Mouse (Mus musculus): ENCODE results near the gene Mei4. TPM values are rescaled to one million over a fixed set of nuclear protein-coding genes. Genes with fewer than 3 reads are reported as not detected.

Mei4 gene
- polyA plus RNA-seq, 1 experiment, result 0.69 TPM

DNA sequence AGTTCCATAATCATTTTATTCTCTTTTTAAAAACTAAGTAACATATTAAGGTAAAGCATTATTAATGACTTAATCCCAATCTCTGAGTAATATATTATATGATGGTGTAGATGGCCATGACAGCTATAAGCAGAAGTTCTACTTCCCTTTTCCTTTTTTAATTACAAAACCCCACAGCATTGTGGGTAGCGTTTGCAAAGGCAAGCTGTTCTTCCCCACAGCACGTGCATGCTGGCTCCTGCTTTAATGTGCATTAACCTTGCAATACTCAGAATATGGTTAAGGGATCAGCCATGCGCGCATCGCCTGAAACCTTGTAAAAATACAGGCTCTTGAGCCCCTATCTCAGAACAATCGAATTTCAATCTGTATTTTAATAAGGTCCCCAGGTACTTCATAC, 82.2 kb downstream of the Mei4 start:
- no peak overlapping the region for H3K4me3 ChIP-seq (ENCODE audit: insufficient read depth, low read length)
- H3K4me1 ChIP-seq (ENCODE audit: control insufficient read depth, insufficient read depth, low read length), result no peaks in the 10 kb centered on the region
- no peak overlapping the region for H3K27ac ChIP-seq (ENCODE audit: insufficient read depth, low read length)
- no peak for TF ChIP-seq CTCF (IDR thresholded peaks at IDR 0.05; ENCODE audit: extremely low read depth, insufficient read depth, low read length)

DNA sequence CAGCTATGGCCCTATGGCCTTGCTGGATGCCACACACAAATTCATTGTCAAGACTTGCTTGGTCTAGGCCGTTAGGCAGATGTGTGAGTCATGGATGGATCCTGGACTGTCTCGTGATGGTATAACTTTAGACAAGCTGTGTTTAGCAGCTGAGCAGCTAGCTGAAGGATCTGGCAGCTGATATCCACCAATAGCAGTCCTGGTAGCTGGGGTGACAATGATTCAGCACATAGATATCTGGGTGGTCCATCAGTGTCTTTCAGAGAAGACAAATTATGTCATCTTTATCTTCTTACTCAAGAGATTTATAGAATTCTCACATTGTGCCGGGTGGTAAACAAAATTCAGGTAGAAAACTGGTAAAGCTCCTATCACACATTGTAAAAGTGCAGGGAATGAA, 93.4 kb downstream of the Mei4 start:
- Histone ChIP-seq H3K27ac (ENCODE audit: insufficient read depth, low read length) (no peak overlapping the region), H3K4me1 (ENCODE audit: control insufficient read depth, insufficient read depth, low read length) (no peaks in the 10 kb centered on the region), H3K4me3 (ENCODE audit: insufficient read depth, low read length) (no peak overlapping the region)
- no peak for TF ChIP-seq POLR2A (IDR thresholded peaks at IDR 0.05; ENCODE audit: extremely low read depth, insufficient read depth, low read length)
- TF ChIP-seq CTCF (IDR thresholded peaks at IDR 0.05; ENCODE audit: extremely low read depth, insufficient read depth, low read length), result no peak

DNA sequence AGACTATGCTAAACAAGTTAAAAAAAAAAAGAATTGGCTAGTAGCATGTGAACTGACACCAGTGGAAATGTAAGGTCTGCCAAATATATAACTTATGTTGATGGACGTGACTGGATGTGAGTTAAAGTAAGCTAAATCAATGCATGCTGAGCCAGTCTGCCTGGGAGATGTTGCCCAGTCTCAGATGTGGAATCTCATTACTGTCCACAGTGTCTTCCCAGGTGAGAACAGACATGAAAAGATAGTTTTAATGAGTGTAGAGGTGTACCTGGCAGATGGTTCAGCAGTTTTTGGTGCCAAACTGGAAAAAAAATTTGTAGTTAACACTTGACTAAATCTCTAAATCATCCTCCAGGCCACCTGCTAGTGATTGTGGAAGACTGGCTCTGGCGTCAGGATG, 94.4 kb downstream of the Mei4 start:
- TF ChIP-seq CTCF (IDR thresholded peaks at IDR 0.05; ENCODE audit: extremely low read depth, insufficient read depth, low read length) (no peak), POLR2A (IDR thresholded peaks at IDR 0.05; ENCODE audit: extremely low read depth, insufficient read depth, low read length) (no peak)
- Histone ChIP-seq H3K4me3 (ENCODE audit: insufficient read depth, low read length) (no peak overlapping the region), H3K4me1 (ENCODE audit: control insufficient read depth, insufficient read depth, low read length) (no peaks in the 10 kb centered on the region), H3K27ac (ENCODE audit: insufficient read depth, low read length) (no peak overlapping the region)

DNA sequence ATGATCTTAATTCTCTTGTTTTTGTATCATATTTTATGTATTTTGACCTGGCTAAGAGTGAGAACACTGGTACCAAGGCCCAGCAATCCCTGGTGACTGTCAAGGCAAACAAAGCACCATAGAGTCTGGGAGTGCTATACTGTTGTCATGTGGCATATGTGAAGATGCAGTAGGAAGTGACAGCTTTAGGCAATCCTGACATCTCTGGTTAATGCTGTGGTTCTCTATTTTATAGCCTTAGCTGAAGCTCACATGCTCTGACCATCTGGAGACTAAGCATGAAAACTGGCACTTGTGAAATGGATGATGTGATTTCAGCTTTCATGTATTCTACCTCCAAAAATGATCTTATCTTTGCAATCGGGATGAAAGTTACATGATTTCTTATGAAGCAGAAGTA, 103.3 kb downstream of the Mei4 start:
- H3K4me3 ChIP-seq (ENCODE audit: insufficient read depth, low read length), result no peak overlapping the region
- TF ChIP-seq CTCF (IDR thresholded peaks at IDR 0.05; ENCODE audit: extremely low read depth, insufficient read depth, low read length) (no peak), POLR2A (IDR thresholded peaks at IDR 0.05; ENCODE audit: extremely low read depth, insufficient read depth, low read length) (no peak)
- no peaks in the 10 kb centered on the region for H3K4me1 ChIP-seq (ENCODE audit: control insufficient read depth, insufficient read depth, low read length)
- no peak overlapping the region for H3K27ac ChIP-seq (ENCODE audit: insufficient read depth, low read length)

DNA sequence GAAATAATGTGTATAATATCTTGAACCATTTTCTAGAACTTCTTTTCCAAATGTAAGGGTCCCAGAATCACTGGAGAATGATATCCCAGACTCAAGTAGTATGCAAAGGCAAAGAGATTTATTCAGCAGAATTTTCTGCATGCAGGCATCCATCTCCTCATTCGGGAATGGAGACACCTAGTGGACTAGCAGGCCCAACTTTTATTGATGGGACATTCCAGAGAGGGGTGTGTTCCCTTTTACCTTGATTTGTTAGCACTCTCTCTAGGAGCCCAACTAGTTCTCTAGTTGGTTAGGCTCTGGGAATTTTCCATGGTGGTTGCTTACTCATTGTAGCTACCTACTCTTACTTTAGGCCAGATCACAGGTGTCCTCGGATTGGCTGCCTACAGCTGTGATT, 105.5 kb downstream of the Mei4 start:
- TF ChIP-seq POLR2A (IDR thresholded peaks at IDR 0.05; ENCODE audit: extremely low read depth, insufficient read depth, low read length) (no peak), CTCF (IDR thresholded peaks at IDR 0.05; ENCODE audit: extremely low read depth, insufficient read depth, low read length) (no peak)
- H3K4me3 ChIP-seq (ENCODE audit: insufficient read depth, low read length), result no peak overlapping the region
- no peaks in the 10 kb centered on the region for H3K4me1 ChIP-seq (ENCODE audit: control insufficient read depth, insufficient read depth, low read length)
- no peak overlapping the region for H3K27ac ChIP-seq (ENCODE audit: insufficient read depth, low read length)

DNA sequence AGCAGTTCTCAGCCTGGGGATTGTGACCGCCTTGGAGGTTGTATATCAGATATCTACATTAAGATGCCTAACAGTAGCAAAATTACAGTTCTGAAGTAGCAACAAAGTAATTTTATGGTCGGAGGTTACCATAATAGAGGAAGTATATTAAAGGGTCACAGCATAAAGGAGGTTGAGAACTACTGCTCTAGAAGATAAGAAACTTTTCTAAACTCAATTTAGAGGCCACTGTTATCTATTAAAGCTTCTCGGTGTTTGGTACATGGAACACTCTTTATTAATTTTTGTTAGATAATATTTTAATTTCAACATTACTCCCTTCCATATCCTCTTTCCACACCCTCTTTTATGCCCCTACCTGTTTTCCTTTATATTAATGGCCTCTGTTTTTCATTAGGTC, 119.0 kb downstream of the Mei4 start:
- TF ChIP-seq POLR2A (IDR thresholded peaks at IDR 0.05; ENCODE audit: extremely low read depth, insufficient read depth, low read length) (no peak), CTCF (IDR thresholded peaks at IDR 0.05; ENCODE audit: extremely low read depth, insufficient read depth, low read length) (no peak)
- Histone ChIP-seq H3K27ac (ENCODE audit: insufficient read depth, low read length) (no peak overlapping the region), H3K4me3 (ENCODE audit: insufficient read depth, low read length) (no peak overlapping the region), H3K4me1 (ENCODE audit: control insufficient read depth, insufficient read depth, low read length) (no peaks in the 10 kb centered on the region)

DNA sequence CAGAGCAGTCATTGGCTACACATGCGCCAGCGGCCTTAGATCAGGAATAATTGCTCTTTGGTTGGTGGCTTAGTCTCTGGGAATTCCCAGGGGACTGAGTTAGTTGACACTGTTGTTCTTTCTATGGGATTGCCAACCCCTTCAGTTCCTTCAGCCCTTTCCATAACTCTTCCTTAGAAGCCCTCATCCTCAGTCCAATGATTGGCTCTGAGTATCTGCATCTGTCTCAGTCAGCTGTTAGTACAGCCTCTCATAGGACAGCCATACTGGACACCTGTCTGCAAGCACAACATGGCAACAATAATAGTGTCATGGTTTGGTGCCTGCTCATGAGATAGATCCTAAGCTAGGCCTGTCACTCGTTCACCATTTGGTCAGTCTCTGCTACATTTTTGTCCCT, 149.5 kb downstream of the Mei4 start:
- Histone ChIP-seq H3K27ac (ENCODE audit: insufficient read depth, low read length) (no peak overlapping the region), H3K4me3 (ENCODE audit: insufficient read depth, low read length) (no peak overlapping the region), H3K4me1 (ENCODE audit: control insufficient read depth, insufficient read depth, low read length) (no peaks in the 10 kb centered on the region)
- TF ChIP-seq POLR2A (IDR thresholded peaks at IDR 0.05; ENCODE audit: extremely low read depth, insufficient read depth, low read length), result no peak

DNA sequence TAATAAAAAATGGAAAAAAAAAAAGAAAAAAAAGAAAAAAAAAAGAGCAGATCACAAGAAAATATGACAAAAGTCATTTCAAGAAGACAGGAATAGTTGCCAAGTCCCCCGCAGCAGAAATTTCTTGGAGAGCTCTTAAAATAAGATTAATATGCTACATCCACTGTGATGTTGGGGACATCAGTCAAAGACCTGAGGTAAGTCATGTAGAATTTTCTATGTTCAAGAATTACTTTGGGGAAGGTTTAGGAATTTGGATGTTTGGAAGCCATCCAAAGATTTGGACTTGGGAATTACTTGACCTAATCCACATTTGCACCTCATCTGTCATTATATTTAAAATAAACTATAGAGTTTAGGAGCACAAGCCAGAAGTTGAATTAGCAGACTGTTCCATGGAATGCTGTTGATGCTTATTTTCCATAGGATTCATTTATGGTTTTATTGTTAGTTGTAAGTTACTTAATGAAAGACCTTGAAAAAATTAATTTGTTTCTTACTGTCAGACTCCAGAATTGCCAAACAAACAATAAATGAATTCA, 179.1 kb downstream of the Mei4 start:
- no peak for TF ChIP-seq POLR2A (IDR thresholded peaks at IDR 0.05; ENCODE audit: extremely low read depth, insufficient read depth, low read length)
- no peak for TF ChIP-seq CTCF (IDR thresholded peaks at IDR 0.05; ENCODE audit: extremely low read depth, insufficient read depth, low read length)
- Histone ChIP-seq H3K4me3 (ENCODE audit: insufficient read depth, low read length) (no peak overlapping the region), H3K27ac (ENCODE audit: insufficient read depth, low read length) (no peak overlapping the region), H3K4me1 (ENCODE audit: control insufficient read depth, insufficient read depth, low read length) (no peaks in the 10 kb centered on the region)

DNA sequence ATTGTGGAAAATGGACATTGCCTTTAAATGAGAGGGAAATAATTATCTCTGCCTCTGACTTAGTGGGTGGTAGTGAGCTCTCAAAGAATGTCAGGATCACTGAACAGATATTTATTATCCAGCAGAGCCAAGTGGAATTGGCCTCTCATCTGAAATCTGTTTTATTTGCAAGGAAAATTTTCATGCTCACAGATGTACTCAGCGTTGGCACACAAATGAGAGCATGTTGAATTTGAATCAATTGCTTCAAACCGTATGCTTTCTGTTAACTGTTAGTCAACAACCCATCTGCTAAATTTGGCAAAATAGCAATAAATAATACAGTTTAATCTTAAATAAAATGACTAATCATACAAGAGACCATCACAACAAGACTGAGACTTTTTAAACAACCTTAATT, 181.0 kb downstream of the Mei4 start:
- H3K4me3 ChIP-seq (ENCODE audit: insufficient read depth, low read length), result no peak overlapping the region

DNA sequence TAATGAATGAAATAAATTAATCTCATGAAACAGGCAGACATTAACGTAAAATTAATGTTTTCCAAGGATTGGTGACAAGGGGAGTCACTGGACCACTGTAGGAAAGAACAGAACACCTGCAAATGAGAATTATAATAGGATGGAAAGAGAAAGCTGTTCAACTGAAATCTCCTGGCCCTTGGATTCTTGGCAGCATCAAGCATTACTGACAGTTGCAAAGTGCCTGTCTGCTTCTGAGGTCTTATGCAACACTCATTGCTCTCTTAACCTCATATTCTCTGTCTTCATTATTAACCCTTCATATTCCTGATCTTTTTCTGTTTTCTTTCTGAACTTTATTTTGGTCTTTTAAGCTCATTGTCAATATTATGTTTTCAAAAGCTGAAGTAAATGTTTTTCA, 210.4 kb downstream of the Mei4 start:
- H3K4me1 ChIP-seq (ENCODE audit: control insufficient read depth, insufficient read depth, low read length), result no peaks in the 10 kb centered on the region
- no peak overlapping the region for H3K27ac ChIP-seq (ENCODE audit: insufficient read depth, low read length)
- TF ChIP-seq CTCF (IDR thresholded peaks at IDR 0.05; ENCODE audit: extremely low read depth, insufficient read depth, low read length) (no peak), POLR2A (IDR thresholded peaks at IDR 0.05; ENCODE audit: extremely low read depth, insufficient read depth, low read length) (no peak)
- no peak overlapping the region for H3K4me3 ChIP-seq (ENCODE audit: insufficient read depth, low read length)

More for the DNA sequence above, 181.0 kb downstream of the Mei4 start:
- no peaks in the 10 kb centered on the region for H3K4me1 ChIP-seq (ENCODE audit: control insufficient read depth, insufficient read depth, low read length)
- H3K27ac ChIP-seq (ENCODE audit: insufficient read depth, low read length), result no peak overlapping the region
- TF ChIP-seq POLR2A (IDR thresholded peaks at IDR 0.05; ENCODE audit: extremely low read depth, insufficient read depth, low read length), result no peak
- TF ChIP-seq CTCF (IDR thresholded peaks at IDR 0.05; ENCODE audit: extremely low read depth, insufficient read depth, low read length), result no peak

DNA sequence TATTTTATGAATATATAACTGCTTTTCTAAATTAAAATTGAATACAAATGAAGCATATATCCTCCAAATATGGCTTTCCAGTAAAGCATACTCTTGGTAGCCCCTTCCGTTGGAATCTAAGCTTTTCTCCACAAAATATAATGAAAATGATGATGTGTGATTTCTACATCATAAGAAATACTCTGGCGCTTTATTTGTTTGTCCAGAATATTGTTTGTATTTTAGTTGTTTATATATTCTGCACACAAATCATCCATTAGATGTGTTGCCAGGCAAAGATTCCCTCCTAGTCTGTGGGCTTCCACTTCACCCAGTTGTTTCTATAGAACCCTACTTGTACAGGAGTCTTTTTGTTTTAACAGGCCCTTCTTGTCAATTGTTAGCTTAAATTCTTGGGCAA, 211.8 kb downstream of the Mei4 start:
- H3K27ac ChIP-seq (ENCODE audit: insufficient read depth, low read length), result no peak overlapping the region
- H3K4me3 ChIP-seq (ENCODE audit: insufficient read depth, low read length), result no peak overlapping the region
- no peaks in the 10 kb centered on the region for H3K4me1 ChIP-seq (ENCODE audit: control insufficient read depth, insufficient read depth, low read length)
- TF ChIP-seq CTCF (IDR thresholded peaks at IDR 0.05; ENCODE audit: extremely low read depth, insufficient read depth, low read length) (no peak), POLR2A (IDR thresholded peaks at IDR 0.05; ENCODE audit: extremely low read depth, insufficient read depth, low read length) (no peak)

Data from cortical plate, adult 2 months (tissue).